Mouse (Mus musculus) kidney, postnatal 36 days (tissue): ENCODE measurements around the gene Prkag2.
A peak's percentile ranks its signal among the peaks of the same experiment; 100 is the strongest.

Source experiments
- DNase-seq, 2 experiments: peaks; one replicate each; pipeline ENCODE4 v3.0.0; 2021 to 2022; ENCODE audit warnings: mixed read lengths in 2 of 2

Prkag2 gene

GRCm38 (mm10) chr5:24960791-24961190 lies 139.7 kb downstream of the Prkag2 start:
- peak; percentile 76 to 78 for DNase-seq

DNA sequence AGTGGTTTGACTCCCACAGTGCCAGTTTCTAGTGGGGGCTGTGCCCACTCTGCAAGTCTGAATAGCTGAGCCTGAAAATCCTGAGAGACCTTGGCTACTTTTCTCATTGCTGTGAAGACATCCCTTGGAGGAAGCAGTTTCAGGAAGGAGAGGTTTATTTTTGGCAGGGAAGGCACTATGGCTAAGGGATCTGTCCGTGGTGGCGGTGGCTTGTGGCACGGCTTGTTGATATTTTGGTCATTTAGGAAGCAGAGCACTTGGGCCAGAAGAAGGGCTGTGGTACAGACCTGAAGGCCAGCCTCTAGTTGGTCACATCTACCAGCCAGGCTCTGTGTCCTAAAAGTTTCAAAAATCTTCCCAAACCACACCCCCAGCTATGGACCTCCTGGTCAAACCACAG lies 140.7 kb downstream of the Prkag2 start:
- no peak for DNase-seq

- no peak for DNase-seq
Measured at GRCm38 (mm10) chr5:24958596-24958995, 141.8 kb downstream of the Prkag2 start.

GRCm38 (mm10) chr5:24956891-24957290 lies 143.6 kb downstream of the Prkag2 start:
- DNase-seq, result peak; percentile 29 to 32

DNA sequence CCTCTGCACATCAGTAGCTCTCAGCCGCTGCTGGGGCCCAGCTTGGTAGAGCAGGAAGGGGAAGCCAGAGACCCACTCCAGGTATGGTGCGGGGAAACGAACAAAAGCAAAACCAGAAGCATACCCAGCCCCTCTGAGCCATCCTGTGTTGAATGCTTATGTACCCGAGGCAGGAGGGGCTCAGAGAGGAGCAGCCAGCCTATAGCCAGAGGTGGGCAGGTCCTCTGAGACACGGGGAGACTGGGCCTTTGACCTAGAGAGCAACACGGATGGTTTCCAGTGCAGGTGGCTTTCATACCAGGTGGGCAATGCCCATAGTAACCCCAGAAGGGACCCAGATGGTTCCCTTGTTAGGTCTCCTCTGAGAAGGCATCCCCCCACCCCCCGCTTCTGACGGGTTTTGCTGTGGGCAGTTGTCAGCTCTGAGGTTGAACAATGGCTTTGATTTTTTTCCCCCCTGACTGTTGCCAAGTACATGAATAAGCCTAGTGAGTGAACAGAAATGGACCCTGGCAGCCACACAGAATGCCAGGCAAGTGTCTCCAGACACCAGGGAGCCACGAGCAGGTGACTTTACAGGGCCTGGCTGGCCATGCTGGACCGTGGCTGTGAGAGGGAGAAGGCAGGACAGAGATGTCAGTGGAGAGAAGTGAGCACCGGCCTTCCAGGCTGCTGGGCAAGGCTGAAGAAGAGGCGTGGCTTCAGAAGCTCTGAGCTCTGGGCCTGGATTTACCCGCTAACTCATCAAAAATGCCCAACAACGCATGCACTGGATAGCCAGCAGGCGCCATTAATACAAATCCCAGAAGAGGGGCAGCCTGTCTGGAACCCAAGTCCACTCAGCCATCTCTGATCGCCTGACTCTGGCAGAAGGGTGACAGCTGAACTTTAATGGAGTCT lies 147.3 kb downstream of the Prkag2 start:
- peak; percentile 35 to 41 for DNase-seq

- DNase-seq, result peak; percentile 52 to 54
Measured at GRCm38 (mm10) chr5:24952212-24952611, 148.2 kb downstream of the Prkag2 start.

DNA sequence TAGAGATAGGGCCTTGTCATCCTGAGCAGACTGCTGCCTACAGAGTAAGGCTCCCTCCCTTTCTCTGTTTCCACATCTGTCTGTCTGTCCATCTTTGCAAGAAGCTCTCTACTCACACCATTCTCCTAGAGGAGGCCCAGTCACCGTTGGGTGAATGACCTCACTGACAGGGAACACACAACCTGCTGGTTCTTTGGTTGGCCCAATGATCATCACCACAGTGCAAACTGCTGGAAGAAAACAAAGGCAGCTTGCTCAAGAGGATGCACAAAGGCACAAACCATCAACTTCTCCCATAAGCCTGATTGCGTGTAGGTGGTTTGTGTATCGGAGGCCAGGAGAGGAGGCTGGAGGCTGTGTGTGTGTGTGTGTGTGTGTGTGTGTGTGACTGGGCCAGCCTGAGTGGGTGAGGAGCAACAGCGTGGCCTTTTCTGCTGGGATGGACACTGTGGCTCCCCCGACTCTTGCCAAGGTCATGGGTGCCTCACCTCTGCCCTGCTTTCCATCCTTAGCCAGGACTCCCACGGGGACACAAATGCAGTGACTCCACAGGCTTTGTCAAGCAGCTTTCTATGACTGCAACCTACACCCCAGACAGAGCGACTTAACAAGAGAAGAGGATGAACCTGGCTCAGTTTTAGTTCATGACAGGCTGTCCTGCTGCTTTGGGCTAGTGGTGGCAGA lies 149.4 kb downstream of the Prkag2 start:
- DNase-seq, result no peak

DNA sequence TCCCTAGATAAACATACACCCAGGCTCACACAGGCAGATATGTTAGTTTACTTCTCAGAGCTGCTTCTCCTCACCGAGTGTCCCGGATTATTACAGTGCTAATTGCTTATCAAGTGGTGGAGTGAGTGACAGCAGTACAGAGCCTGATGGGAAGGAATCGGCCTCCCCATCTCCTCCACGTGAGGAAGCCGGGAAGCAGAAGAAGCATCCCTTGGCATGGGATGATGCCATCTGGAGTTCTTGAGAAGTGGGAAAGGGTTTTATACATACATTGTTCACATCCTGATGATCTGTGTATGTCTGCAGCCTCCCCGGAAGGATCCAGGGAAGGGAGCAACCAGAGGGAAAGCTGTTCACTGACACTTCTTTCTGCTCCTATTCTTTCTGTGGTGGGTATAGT lies 150.4 kb downstream of the Prkag2 start:
- DNase-seq, result no peak

GRCm38 (mm10) chr5:24938046-24938822 lies 162.2 kb downstream of the Prkag2 start:
- DNase-seq, result no peak

DNA sequence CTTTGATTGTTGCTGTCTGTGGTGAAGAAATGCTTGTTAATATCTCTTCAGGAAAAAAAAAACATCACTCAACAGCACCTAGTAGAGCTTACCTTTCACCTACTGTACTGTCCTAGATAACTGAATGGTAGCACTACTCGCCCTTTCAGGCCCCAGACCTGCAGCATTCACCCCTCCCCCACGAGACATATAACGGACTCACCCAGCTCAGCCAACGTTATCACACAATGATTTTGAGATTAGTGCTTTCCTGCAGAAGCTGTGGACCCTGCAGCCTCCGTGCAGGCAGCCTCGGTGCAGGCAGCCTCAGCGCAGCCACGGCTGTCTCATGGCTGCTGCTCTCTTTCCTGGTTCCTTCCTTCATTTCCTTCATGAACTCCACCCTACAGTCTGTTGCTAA lies 164.0 kb downstream of the Prkag2 start:
- DNase-seq, result no peak

- peak; percentile 59 to 65 for DNase-seq
Measured at GRCm38 (mm10) chr5:24935446-24935845, 165.0 kb downstream of the Prkag2 start.

DNA sequence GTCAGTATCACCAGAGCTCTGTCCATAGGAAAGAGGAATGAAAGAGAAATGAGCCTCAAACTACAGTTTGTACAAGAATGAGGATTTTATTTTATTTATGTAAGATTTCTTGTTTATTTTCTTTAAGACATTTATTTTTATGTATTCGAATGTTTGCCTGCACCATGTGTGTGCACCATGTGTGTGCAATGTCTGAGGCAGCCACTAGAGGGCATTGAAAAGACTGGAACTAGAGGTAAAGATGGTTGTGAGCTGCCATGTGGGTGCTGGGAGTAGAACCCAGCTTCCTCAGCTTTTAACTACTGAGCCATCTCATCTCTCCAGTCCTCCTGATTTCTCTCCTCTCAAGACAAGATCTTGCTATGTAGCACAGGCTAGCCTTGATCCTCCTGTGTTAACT lies 166.7 kb downstream of the Prkag2 start:
- no peak for DNase-seq

DNA sequence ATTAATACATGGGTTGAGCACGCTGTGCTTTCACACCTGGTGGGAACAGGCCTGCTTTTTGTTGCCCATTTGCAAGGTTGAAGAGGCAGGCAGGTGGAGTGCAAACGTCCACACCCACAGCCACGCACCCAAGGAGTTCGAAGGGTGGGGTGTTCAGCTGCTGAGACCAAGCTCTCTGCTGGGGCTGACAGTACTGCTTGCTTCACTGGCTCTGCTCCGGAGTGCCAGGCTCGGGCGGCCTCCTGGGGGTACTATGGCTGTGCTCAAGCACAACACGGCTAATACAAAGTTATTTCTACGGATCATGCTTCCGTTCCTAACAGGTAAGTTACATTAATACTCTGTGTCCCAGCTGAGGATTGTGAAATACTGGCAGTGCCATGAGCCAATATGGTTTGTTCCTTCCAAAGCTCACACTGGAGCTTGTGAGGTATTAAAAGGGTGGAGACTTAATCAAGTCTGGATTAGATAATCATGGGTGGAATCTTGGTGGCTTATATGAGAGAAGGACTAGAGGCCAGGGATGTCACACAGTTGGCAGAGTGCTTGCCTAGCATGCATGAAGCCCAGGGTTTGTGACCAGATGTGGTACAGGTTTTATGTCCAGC lies 168.8 kb downstream of the Prkag2 start:
- DNase-seq, result peak; percentile 27 to 55

GRCm38 (mm10) chr5:24930831-24931577 lies 169.4 kb downstream of the Prkag2 start:
- DNase-seq, result peak; percentile 36 to 44

DNA sequence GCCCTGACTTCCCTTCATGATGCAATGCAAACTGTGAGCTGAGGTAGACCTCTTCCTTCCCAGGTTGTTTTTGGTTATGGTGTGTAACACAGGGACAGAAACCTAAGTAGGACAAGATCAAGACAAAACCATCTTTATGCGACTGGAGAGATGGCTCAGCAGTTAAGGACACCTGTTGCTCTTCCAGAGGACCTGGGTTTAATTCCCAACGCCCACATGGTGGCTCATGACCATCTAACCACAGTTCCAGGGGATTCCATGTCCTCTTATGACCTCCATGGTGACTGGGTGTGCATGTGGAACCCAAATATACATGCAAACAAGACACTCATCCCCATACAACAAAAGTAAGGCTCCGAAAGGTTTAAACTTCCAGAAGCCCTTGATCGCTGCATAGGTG lies 171.6 kb downstream of the Prkag2 start:
- DNase-seq, result no peak

DNA sequence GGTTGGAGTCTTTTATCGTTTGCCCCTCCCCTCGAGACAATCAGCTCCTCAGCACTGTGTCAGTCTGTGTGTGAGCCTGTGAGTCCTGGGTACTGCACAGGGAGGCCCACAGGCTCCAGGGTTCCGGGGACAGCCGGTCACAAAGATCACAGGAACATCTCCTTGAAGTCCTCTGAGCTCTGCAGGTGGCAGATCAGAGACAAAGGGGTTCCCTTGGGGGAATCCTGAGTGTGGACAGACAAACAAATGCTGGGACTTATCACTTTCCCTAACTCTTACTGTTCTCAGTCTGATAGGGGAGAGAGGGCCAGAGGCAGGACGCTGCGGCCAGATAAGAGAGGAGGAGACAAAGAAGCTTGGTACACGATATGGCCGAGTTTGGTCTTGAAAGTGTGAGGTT lies 172.7 kb downstream of the Prkag2 start:
- DNase-seq, result no peak

- DNase-seq, result peak; percentile 8 to 43
Measured at GRCm38 (mm10) chr5:24919155-24919554, 181.3 kb downstream of the Prkag2 start.

GRCm38 (mm10) chr5:24916511-24916910 lies 183.9 kb downstream of the Prkag2 start:
- no peak for DNase-seq

DNA sequence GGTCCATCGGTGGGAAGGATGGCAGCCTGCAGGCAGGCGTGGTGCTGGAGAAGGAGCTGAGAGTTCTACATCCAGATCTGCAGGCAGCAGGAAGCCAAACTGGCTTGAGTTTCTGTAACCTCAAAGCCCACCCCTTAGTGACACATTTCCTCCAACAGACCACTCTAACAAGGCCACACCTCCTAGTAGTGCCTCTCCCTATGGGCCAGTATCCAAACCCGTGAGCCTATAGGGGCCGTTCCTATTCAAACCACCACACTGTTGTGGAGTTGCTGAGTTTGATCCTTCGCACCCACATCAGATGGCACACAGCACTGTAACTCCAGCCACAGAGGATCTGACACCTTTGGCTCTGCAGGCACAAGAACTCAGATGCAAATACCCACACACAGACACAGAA lies 185.3 kb downstream of the Prkag2 start:
- DNase-seq, result no peak

DNA sequence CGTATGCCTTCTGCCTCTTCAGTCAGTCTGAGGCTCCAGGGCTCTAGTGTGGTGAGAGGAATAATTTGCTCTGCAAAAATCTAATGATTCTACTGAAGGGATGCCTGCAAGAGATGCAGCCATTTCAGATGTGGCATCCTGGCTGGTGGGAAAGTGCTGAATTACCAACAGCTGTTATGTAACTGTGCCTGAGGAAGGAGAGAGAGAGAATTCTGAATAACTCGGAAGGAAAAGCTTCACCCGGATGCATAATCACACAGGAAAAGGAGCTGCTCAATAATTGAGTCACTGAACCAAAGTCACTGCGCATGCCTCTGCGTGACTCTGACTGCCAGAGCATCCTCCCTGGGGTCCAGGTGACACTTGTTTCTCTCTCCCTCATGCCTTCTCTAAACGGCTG lies 186.8 kb downstream of the Prkag2 start:
- DNase-seq, result no peak

GRCm38 (mm10) chr5:24908820-24909716 lies 191.4 kb downstream of the Prkag2 start:
- peak; percentile 50 to 73 for DNase-seq
